8 mouse cellular contexts compared by ENCODE assay signal in genomic region chr17:83109792-83110440, GRCm38 (mm10).
DNase-seq lines count a peak whose midpoint lies in the region; ATAC-seq and TF ChIP-seq lines count a peak whose summit lies in the region.

No protein-coding gene starts in this region.

- TF ChIP-seq POLR2A in myocyte (IDR thresholded peaks at IDR 0.05; ENCODE audit: insufficient read length, low read depth), result no peak

- peak overlapping the region; percentile 76 for H3K27ac ChIP-seq in kidney, embryonic 15.5 days
- peak overlapping the region; percentile 44; the same call in 1 of the 2 replicates for H3K27ac ChIP-seq in embryonic facial prominence, embryonic 10.5 days (replicated peaks)
- H3K27ac ChIP-seq in heart, embryonic 13.5 days (replicated peaks), result peak overlapping the region; percentile 81

- no peak for DNase-seq in kidney, adult 8-10 months
- no peak for DNase-seq in embryonic facial prominence, embryonic 10.5 days (ENCODE audit: low spot score)
- DNase-seq in left cerebral cortex, adult 18-20 months (ENCODE audit: low spot score in 2 of 2), result peak; percentile 65 to 74
- no peak for DNase-seq in embryo, embryonic 11 days

- H3K79me2 ChIP-seq in myocyte (ENCODE audit: control insufficient read depth, insufficient read depth), result no peaks in the 10 kb centered on the region

- H3K4me2 ChIP-seq in kidney, embryonic 15.5 days, result no peak overlapping the region
- H3K4me2 ChIP-seq in heart, embryonic 13.5 days, result peak overlapping the region; percentile 42
- peak overlapping the region; percentile 18 for H3K4me2 ChIP-seq in myocyte (ENCODE audit: low read depth)

- H3K4me1 ChIP-seq in kidney, embryonic 15.5 days, result peaks cover 32% of the 10 kb centered on the region
- peaks cover 64% of the 10 kb centered on the region for H3K4me1 ChIP-seq in embryonic facial prominence, embryonic 10.5 days
- peaks cover 56% of the 10 kb centered on the region for H3K4me1 ChIP-seq in heart, embryonic 13.5 days

- peak overlapping the region; percentile 14; the same call in 1 of the 2 replicates for H3K9ac ChIP-seq in kidney, embryonic 15.5 days
- H3K9ac ChIP-seq in heart, embryonic 13.5 days, result peak overlapping the region; percentile 53

- no peaks in the 10 kb centered on the region for H3K36me3 ChIP-seq in kidney, embryonic 15.5 days
- H3K36me3 ChIP-seq in embryonic facial prominence, embryonic 10.5 days (replicated peaks), result no peaks in the 10 kb centered on the region
- H3K36me3 ChIP-seq in heart, embryonic 13.5 days, result no peaks in the 10 kb centered on the region
- H3K36me3 ChIP-seq in myocyte (ENCODE audit: control insufficient read depth, insufficient read depth), result no peaks in the 10 kb centered on the region

- H3K4me3 ChIP-seq in kidney, embryonic 15.5 days (replicated peaks), result no peak overlapping the region
- H3K4me3 ChIP-seq in embryonic facial prominence, embryonic 10.5 days, result no peak overlapping the region
- H3K4me3 ChIP-seq in heart, embryonic 13.5 days, result no peak overlapping the region
- H3K4me3 ChIP-seq in myocyte, result no peak overlapping the region

- H3ac ChIP-seq in myocyte (ENCODE audit: control insufficient read depth, insufficient read length), result no peak overlapping the region

- WGBS in kidney, embryonic 15.5 days, result 59% methylated on average over 10 of the region's 10 CpGs
- 59% methylated on average over 10 of the region's 10 CpGs for WGBS in embryonic facial prominence, embryonic 10.5 days
- WGBS in heart, embryonic 13.5 days, result 13% methylated on average over 10 of the region's 10 CpGs

- ATAC-seq in kidney, embryonic 15.5 days (replicated peaks; ENCODE audit: low FRiP score), result no peak
- no peak for ATAC-seq in heart, embryonic 13.5 days (ENCODE audit: extremely low read depth, insufficient number of reproducible peaks, low FRiP score, low TSS enrichment)
- no peak for ATAC-seq in CD4-positive, CD25-positive, alpha-beta regulatory T cell, adult 4 months

- no peaks in the 10 kb centered on the region for H3K27me3 ChIP-seq in kidney, embryonic 15.5 days
- H3K27me3 ChIP-seq in embryonic facial prominence, embryonic 10.5 days (replicated peaks; ENCODE audit: low read depth, poor library complexity, severe bottlenecking), result peaks cover 21% of the 10 kb centered on the region
- H3K27me3 ChIP-seq in heart, embryonic 13.5 days (replicated peaks), result no peaks in the 10 kb centered on the region; the same call in 1 of the 2 replicates
- no peaks in the 10 kb centered on the region for H3K27me3 ChIP-seq in myocyte (ENCODE audit: control insufficient read depth, insufficient read depth, insufficient read length)

- no peaks in the 10 kb centered on the region for H3K9me3 ChIP-seq in kidney, embryonic 15.5 days (replicated peaks)
- no peaks in the 10 kb centered on the region for H3K9me3 ChIP-seq in embryonic facial prominence, embryonic 10.5 days
- H3K9me3 ChIP-seq in heart, embryonic 13.5 days, result no peaks in the 10 kb centered on the region

TF ChIP-seq in myocyte, 11 proteins besides CTCF, POLR2A, EP300 and RAD21:
- TF ChIP-seq SRF (IDR thresholded peaks at IDR 0.05; ENCODE audit: control insufficient read depth, insufficient read length, low read depth), result no peak
- TF ChIP-seq MAX (IDR thresholded peaks at IDR 0.05; ENCODE audit: low read depth), result no peak
- no peak for TF ChIP-seq TCF12 (IDR thresholded peaks at IDR 0.05; ENCODE audit: insufficient read depth, poor library complexity, severe bottlenecking)
- TF ChIP-seq CEBPB (IDR thresholded peaks at IDR 0.05; ENCODE audit: insufficient read depth, poor library complexity, severe bottlenecking), result no peak
- no peak for TF ChIP-seq REST (IDR thresholded peaks at IDR 0.05; ENCODE audit: insufficient read depth, insufficient read length)
- TF ChIP-seq E2F4 (IDR thresholded peaks at IDR 0.05; ENCODE audit: insufficient read depth), result no peak
TF ChIP-seq in myocyte: peak in this region for 0.

Comparison
In these comparisons a context has a peak if more than half of its experiments do, and no peak if none do; other contexts are left out.
1. DNase-seq: peak in left cerebral cortex, adult 18-20 months (2 of 2); none in kidney, adult 8-10 months (0 of 2), embryonic facial prominence, embryonic 10.5 days (single experiment) and embryo, embryonic 11 days (single experiment).
2. Peak in every context shown above with its lines, with median percentiles within 50 percentile points of each other: H3K27ac ChIP-seq.